Mouse (Mus musculus): ENCODE measurements around the gene Sumo1.

DNA sequence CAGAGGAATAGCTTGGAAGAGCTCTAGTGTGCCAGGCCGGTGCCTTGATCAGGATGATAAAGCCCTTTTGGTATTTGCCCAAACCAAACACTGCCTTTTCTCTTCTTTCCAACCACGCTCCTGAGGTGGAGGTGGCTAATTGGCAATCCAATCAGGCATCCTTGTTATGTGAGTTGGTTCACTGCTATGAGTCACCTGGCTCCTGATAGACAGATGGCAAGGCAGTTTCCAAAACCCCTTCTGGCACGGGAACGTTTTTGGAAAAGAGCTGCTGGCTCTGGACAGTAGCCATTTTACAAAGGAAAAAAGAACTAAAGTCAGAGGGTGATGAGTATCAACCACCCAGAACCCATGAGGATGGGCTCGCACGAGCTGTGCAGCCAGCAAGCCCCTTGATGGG, 103.7 kb downstream of the Sumo1 start:
- TF ChIP-seq CTCF (IDR thresholded peaks at IDR 0.05; ENCODE audit: extremely low read depth, insufficient read length, insufficient replicate concordance, low read depth, low read length) = no peak
- no peak for TF ChIP-seq POLR2A (IDR thresholded peaks at IDR 0.05; ENCODE audit: low read depth, low read length)

All from small intestine, adult 2 months (tissue).